Mouse (Mus musculus): Measurements from ENCODE around the gene Cygb. TPM values are rescaled to one million over a fixed set of nuclear protein-coding genes. Genes with fewer than 3 reads are reported as not detected.

Gene Cygb
- total and polyA plus RNA-seq, 3 experiments, result 2.2 to 8.7 TPM; not detected in 1

DNA sequence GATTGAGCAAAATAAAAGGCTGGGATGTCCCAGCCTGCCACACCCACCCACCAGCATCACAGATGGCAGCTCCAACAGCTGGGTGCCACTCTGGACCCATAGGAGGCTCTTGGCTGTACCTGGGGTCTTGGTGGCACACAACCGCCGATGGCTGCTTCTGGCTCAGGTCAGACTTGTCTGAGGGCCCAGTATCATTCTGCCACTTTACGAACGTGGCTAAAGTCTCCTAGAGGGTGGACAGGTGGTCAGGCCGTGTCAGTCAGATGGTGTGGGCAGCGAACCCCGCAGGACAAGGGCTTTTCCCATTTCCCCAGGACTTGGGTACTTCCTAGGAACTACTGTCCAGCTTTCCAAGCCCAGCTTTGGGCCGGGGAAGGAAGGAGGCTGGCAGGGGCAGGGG lies 52.9 kb downstream of the Cygb start:
- H3K4me1 ChIP-seq (ENCODE audit: control insufficient read depth in 1 of 2, insufficient read depth in 2 of 2, low read length in 2 of 2), result no peaks in the 10 kb centered on the region
- H3K27me3 ChIP-seq (ENCODE audit: control insufficient read depth in 1 of 2, insufficient read depth in 2 of 2, low read length in 2 of 2), result no peaks in the 10 kb centered on the region
- TF ChIP-seq NELFE (IDR thresholded peaks at IDR 0.05; ENCODE audit: low read depth, low read length) (no peak), POLR2A (IDR thresholded peaks at IDR 0.05; ENCODE audit: control insufficient read depth in 1 of 2, insufficient read depth in 1 of 2, low read depth in 1 of 2, low read length in 2 of 2, poor library complexity in 1 of 2) (no peak), RCOR1 (IDR thresholded peaks at IDR 0.05; ENCODE audit: low read depth, low read length) (no peak), EP300 (IDR thresholded peaks at IDR 0.05; ENCODE audit: low read depth in 1 of 2, low read length in 2 of 2) (no peak), GATA1 (IDR thresholded peaks at IDR 0.05; ENCODE audit: low read depth, low read length) (no peak), POLR2AphosphoS5 (IDR thresholded peaks at IDR 0.05; ENCODE audit: borderline replicate concordance, low read depth, low read length) (no peak), MYB (IDR thresholded peaks at IDR 0.05; ENCODE audit: low read depth, low read length) (no peak), MYC (IDR thresholded peaks at IDR 0.05; ENCODE audit: low read depth, low read length) (no peak), RAD21 (IDR thresholded peaks at IDR 0.05; ENCODE audit: low read depth, low read length) (no peak), ZKSCAN1 (IDR thresholded peaks at IDR 0.05; ENCODE audit: low read depth, low read length) (no peak), ZNF384 (IDR thresholded peaks at IDR 0.05; ENCODE audit: low read depth, low read length) (no peak), ELF1 (IDR thresholded peaks at IDR 0.05; ENCODE audit: low read depth, low read length) (no peak)
- no peak overlapping the region for H3K9ac ChIP-seq (ENCODE audit: control insufficient read depth, low read depth, low read length, poor library complexity, severe bottlenecking)
- H3K4me3 ChIP-seq (ENCODE audit: control insufficient read depth in 1 of 2, insufficient read depth in 1 of 2, low read depth in 2 of 2, low read length in 2 of 2), result no peak overlapping the region
- no peak overlapping the region for H3K27ac ChIP-seq (ENCODE audit: control insufficient read depth, low read depth, low read length)
- DNase-seq (ENCODE audit: low read depth, low spot score), result no peak
- H3K36me3 ChIP-seq (ENCODE audit: control insufficient read depth in 1 of 2, insufficient read depth in 2 of 2, low read length in 2 of 2), result no peaks in the 10 kb centered on the region; a peak in 1 of 4 replicates
- H3K9me3 ChIP-seq (replicated peaks; ENCODE audit: insufficient read depth, low read length), result no peaks in the 10 kb centered on the region
- H3K79me2 ChIP-seq (ENCODE audit: control insufficient read depth, insufficient read depth, low read length, poor library complexity), result no peaks in the 10 kb centered on the region

DNA sequence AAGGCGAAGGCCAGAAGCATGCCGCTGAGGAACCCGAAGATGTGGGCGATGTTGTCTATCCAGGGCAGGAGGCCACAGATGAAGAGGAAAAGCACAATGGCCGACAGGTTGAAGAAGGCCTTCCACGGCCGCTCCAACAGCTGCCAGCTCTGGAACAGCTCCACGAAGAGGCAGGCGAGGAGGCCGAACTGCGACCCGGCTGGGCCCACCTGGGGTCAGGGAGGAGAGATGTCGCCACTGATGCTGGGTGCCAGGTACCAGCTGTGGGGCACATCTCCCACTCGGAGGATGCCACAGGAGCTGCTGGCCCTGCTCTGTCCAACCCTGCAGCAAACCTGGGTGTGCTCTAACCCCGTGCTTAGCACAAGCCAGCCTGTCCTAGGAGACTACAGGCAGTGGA lies 54.9 kb downstream of the Cygb start:
- Histone ChIP-seq H3K9me3 (replicated peaks; ENCODE audit: insufficient read depth, low read length) (no peaks in the 10 kb centered on the region), H3K9ac (ENCODE audit: control insufficient read depth, low read depth, low read length, poor library complexity, severe bottlenecking) (no peak overlapping the region), H3K79me2 (ENCODE audit: control insufficient read depth, insufficient read depth, low read length, poor library complexity) (no peaks in the 10 kb centered on the region), H3K4me3 (ENCODE audit: control insufficient read depth in 1 of 2, insufficient read depth in 1 of 2, low read depth in 2 of 2, low read length in 2 of 2) (no peak overlapping the region), H3K36me3 (ENCODE audit: control insufficient read depth in 1 of 2, insufficient read depth in 2 of 2, low read length in 2 of 2) (no peaks in the 10 kb centered on the region; a peak in 1 of 4 replicates), H3K27me3 (ENCODE audit: control insufficient read depth in 1 of 2, insufficient read depth in 2 of 2, low read length in 2 of 2) (no peaks in the 10 kb centered on the region), H3K4me1 (ENCODE audit: control insufficient read depth in 1 of 2, insufficient read depth in 2 of 2, low read length in 2 of 2) (no peaks in the 10 kb centered on the region), H3K27ac (ENCODE audit: control insufficient read depth, low read depth, low read length) (no peak overlapping the region)
- no peak for DNase-seq (ENCODE audit: low read depth, low spot score)
- TF ChIP-seq CHD2 (IDR thresholded peaks at IDR 0.05; ENCODE audit: low read length) (no peak), MAFK (IDR thresholded peaks at IDR 0.05; ENCODE audit: borderline replicate concordance, low read depth, low read length) (no peak), TBP (IDR thresholded peaks at IDR 0.05; ENCODE audit: low read depth, low read length) (no peak), EP300 (IDR thresholded peaks at IDR 0.05; ENCODE audit: low read depth in 1 of 2, low read length in 2 of 2) (no peak), UBTF (IDR thresholded peaks at IDR 0.05; ENCODE audit: borderline replicate concordance, insufficient read depth, low read depth, low read length) (no peak), E2F4 (IDR thresholded peaks at IDR 0.05; ENCODE audit: borderline replicate concordance, low read depth, low read length) (no peak), ZNF384 (IDR thresholded peaks at IDR 0.05; ENCODE audit: low read depth, low read length) (no peak), SIN3A (IDR thresholded peaks at IDR 0.05; ENCODE audit: low read length) (no peak), JUND (IDR thresholded peaks at IDR 0.05; ENCODE audit: low read depth, low read length) (no peak), CTCF (IDR thresholded peaks at IDR 0.05 in 2 of 3, conservative IDR thresholded peaks at IDR 0.05 in 1 of 3; ENCODE audit: control insufficient read depth in 1 of 3, insufficient read depth in 1 of 3, low read depth in 2 of 3, low read length in 3 of 3, poor library complexity in 1 of 3, severe bottlenecking in 1 of 3) (no peak), MXI1 (IDR thresholded peaks at IDR 0.05; ENCODE audit: low read depth, low read length) (no peak)
